In genomic region chr1:81132007-81132712, GRCm38 (mm10) we compare ENCODE assay signal across 20 mouse cellular contexts. TPM values are rescaled to one million over a fixed set of nuclear protein-coding genes. Genes with fewer than 3 reads are reported as not detected.
DNase-seq lines count a peak whose midpoint lies in the region; ATAC-seq and TF ChIP-seq lines count a peak whose summit lies in the region.
"Had no signal": no experiment of that assay in that cellular context is flagged by ENCODE, and none has a peak within 500 bp of the region (broad histone marks: within the 10 kb centered on the region; RNA-seq: fewer than 3 reads in every experiment).

No protein-coding gene starts in this region.

- H3K4me3 ChIP-seq in forebrain, embryonic 15.5 days = no peak overlapping the region
- no peak overlapping the region for H3K4me3 ChIP-seq in forebrain, embryonic 10.5 days
- H3K4me3 ChIP-seq in forebrain, postnatal 0 days (ENCODE audit: low read depth, low read length) = no peak overlapping the region
- H3K4me3 ChIP-seq: hindbrain, embryonic 15.5 days; limb, embryonic 13.5 days; lung, embryonic 15.5 days; myocyte had no signal

- DNase-seq in forebrain, embryonic 10.5 days (ENCODE audit: extremely low spot score, low spot score) = no peak
- peak; percentile 72 for DNase-seq in brain, adult 2 months (ENCODE audit: low read depth, low spot score)
- DNase-seq in cerebellum, adult 18-20 months = peak; percentile 23 to 34
- peak; percentile 16 for DNase-seq in forebrain, postnatal 0 days
- DNase-seq in adrenal gland, adult (ENCODE audit: inconsistent age in 2 of 2, low spot score in 1 of 2) = no peak
- no peak for DNase-seq in Muller cell, postnatal 12 days (ENCODE audit: inconsistent ontology term)
- DNase-seq: adrenal gland, adult 8-10 months; embryo, embryonic 11 days; thymus, postnatal 14 days had no signal

- no peak for TF ChIP-seq CTCF in forebrain, postnatal 0 days (IDR thresholded peaks at IDR 0.05; ENCODE audit: low read depth)

- no peaks in the 10 kb centered on the region for H3K4me1 ChIP-seq in forebrain, embryonic 15.5 days
- H3K4me1 ChIP-seq in forebrain, embryonic 10.5 days = peaks cover 6% of the 10 kb centered on the region; the same call in 1 of the 2 replicates
- H3K4me1 ChIP-seq in forebrain, postnatal 0 days (ENCODE audit: insufficient read depth) = no peaks in the 10 kb centered on the region
- H3K4me1 ChIP-seq: hindbrain, embryonic 15.5 days; limb, embryonic 13.5 days; lung, embryonic 15.5 days had no signal

- no peak overlapping the region for H3K9ac ChIP-seq in forebrain, embryonic 15.5 days (replicated peaks)
- no peak overlapping the region for H3K9ac ChIP-seq in forebrain, postnatal 0 days
- H3K9ac ChIP-seq: hindbrain, embryonic 15.5 days; limb, embryonic 13.5 days; liver, embryonic 14.5 days; lung, embryonic 15.5 days had no signal

- WGBS in forebrain, embryonic 15.5 days = 46% methylated on average over 8 of the region's 8 CpGs
- 87% methylated on average over 8 of the region's 8 CpGs for WGBS in forebrain, embryonic 10.5 days
- WGBS in forebrain, postnatal 0 days = 44% methylated on average over 8 of the region's 8 CpGs

- no peaks in the 10 kb centered on the region for H3K36me3 ChIP-seq in forebrain, embryonic 15.5 days
- no peaks in the 10 kb centered on the region for H3K36me3 ChIP-seq in forebrain, embryonic 10.5 days (replicated peaks)
- no peaks in the 10 kb centered on the region for H3K36me3 ChIP-seq in forebrain, postnatal 0 days (ENCODE audit: insufficient read depth)
- H3K36me3 ChIP-seq: hindbrain, embryonic 15.5 days; limb, embryonic 13.5 days; lung, embryonic 15.5 days had no signal

- H3K4me2 ChIP-seq in forebrain, embryonic 15.5 days (replicated peaks) = no peak overlapping the region
- H3K4me2 ChIP-seq in forebrain, postnatal 0 days (ENCODE audit: low read depth) = no peak overlapping the region
- H3K4me2 ChIP-seq: hindbrain, embryonic 15.5 days; limb, embryonic 13.5 days; lung, embryonic 15.5 days; midbrain, embryonic 11.5 days had no signal

- H3K9me3 ChIP-seq in forebrain, embryonic 15.5 days = no peaks in the 10 kb centered on the region
- no peaks in the 10 kb centered on the region for H3K9me3 ChIP-seq in forebrain, embryonic 10.5 days
- no peaks in the 10 kb centered on the region for H3K9me3 ChIP-seq in forebrain, postnatal 0 days (ENCODE audit: low read length)
- H3K9me3 ChIP-seq: hindbrain, embryonic 15.5 days; limb, embryonic 13.5 days; lung, embryonic 15.5 days had no signal

- no peak overlapping the region for H3K27ac ChIP-seq in forebrain, embryonic 15.5 days (replicated peaks)
- H3K27ac ChIP-seq in forebrain, embryonic 10.5 days = no peak overlapping the region
- no peak overlapping the region for H3K27ac ChIP-seq in forebrain, postnatal 0 days (ENCODE audit: low read depth, low read length)
- H3K27ac ChIP-seq: hindbrain, embryonic 15.5 days; limb, embryonic 13.5 days; liver, embryonic 14.5 days; lung, embryonic 15.5 days had no signal

- H3K27me3 ChIP-seq in forebrain, embryonic 15.5 days = no peaks in the 10 kb centered on the region
- H3K27me3 ChIP-seq in forebrain, embryonic 10.5 days (ENCODE audit: poor library complexity, severe bottlenecking) = no peaks in the 10 kb centered on the region
- no peaks in the 10 kb centered on the region for H3K27me3 ChIP-seq in forebrain, postnatal 0 days (ENCODE audit: insufficient read depth, low read length)
- H3K27me3 ChIP-seq: hindbrain, embryonic 15.5 days; limb, embryonic 13.5 days; lung, embryonic 15.5 days had no signal

- peak; percentile 53; the same call in 1 of the 2 replicates for ATAC-seq in forebrain, embryonic 15.5 days (replicated peaks)
- no peak for ATAC-seq in forebrain, postnatal 0 days
- ATAC-seq: intestine, postnatal 0 days had no signal

RNA-seq across cellular contexts. Expression of gene Nyap2, which starts 55.4 kb away (rescaled TPM):
- 7.8 and 8.6 TPM in 2 replicates for polyA plus RNA-seq in forebrain, embryonic 15.5 days (2015; fragmentation: Nextera tagmentation; extraction: Ambion mirVana)
- 0.11 and 0.14 TPM in 2 replicates for polyA plus RNA-seq in forebrain, embryonic 10.5 days (2016; fragmentation: Nextera tagmentation; extraction: Ambion mirVana)
- total RNA-seq in forebrain, postnatal 0 days (2014; rRNA removed) = 29.3 and 32.8 TPM in 2 replicates
- polyA plus RNA-seq in forebrain, postnatal 0 days (2015; fragmentation: Nextera tagmentation; extraction: Ambion mirVana) = 3.5 and 6.3 TPM in 2 replicates
- total RNA-seq: gastrocnemius, adult 18-20 months; gastrocnemius, postnatal 4 days had no signal
- polyA plus RNA-seq: heart, postnatal 0 days; liver, embryonic 14.5 days had no signal

Comparison
In these comparisons a context has a peak if more than half of its experiments do, and no peak if none do; other contexts are left out.
1. DNase-seq: peak in brain, adult 2 months (single experiment), cerebellum, adult 18-20 months (2 of 2) and forebrain, postnatal 0 days (single experiment); none in forebrain, embryonic 10.5 days (single experiment), adrenal gland, adult (0 of 2) and Muller cell, postnatal 12 days (single experiment).